Mouse (Mus musculus) ovary, adult 2 months (tissue): ENCODE results near the gene Gm7137. TPM values are rescaled to one million over a fixed set of nuclear protein-coding genes. Genes with fewer than 3 reads are reported as not detected.

Experiments
- polyA plus RNA-seq: library from polyadenylated mRNA; depleted of rRNA; stranded (reverse); fragments of >200 nt; gene quantifications from 2 replicates; pipeline ENCODE4 v1.2.3, GENCODE M21; 2012; rRNA removed

Gm7137 gene
- not detected in 2 replicates for polyA plus RNA-seq

DNA sequence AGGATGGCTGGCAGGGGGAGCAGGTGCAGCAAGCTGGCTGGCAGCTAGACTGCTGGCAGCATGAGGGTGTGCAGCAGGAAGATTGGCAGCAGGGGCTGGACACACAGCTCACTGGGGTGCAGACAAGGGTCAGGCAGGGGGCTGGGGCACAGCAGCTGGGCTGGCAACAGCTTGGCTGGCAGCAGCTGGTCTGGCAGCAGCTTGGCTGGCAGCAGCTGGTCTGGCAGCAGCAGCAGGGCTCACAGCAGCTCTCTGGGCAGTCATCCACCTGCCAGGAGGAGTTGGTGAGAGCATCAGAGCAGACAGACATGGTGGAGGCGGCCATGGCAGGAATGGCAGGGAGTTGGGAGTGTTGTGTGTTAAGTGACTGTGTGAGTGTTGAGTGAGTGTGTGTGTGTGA, at the start of gene Gm7137:
Gm7137 (minus strand) TSS at position 325 of the 400 bp plus-strand sequence.

DNA sequence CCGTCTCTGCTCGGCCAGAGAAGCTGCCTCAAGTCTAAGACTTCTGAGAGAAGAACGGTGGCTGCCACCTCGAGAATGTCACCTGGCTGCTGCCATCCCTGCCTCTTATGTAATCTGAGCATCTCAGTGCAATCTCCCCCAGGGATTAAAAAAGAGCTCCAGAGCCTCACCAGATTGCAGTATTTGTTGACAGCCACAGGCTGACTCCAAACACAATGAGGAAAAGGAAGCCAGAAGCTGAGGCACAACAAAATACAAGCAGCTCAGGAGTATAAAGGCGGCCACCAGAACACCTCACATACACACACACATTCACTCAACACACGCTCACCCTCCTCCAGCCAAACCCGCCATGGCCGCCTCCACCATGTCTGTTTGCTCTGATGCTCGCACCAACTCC, 47.6 kb upstream of the Gm7137 start, which contains the start of gene Krtap10-10:
Krtap10-10 (plus strand) TSS at position 301 of the 400 bp plus-strand sequence.

DNA sequence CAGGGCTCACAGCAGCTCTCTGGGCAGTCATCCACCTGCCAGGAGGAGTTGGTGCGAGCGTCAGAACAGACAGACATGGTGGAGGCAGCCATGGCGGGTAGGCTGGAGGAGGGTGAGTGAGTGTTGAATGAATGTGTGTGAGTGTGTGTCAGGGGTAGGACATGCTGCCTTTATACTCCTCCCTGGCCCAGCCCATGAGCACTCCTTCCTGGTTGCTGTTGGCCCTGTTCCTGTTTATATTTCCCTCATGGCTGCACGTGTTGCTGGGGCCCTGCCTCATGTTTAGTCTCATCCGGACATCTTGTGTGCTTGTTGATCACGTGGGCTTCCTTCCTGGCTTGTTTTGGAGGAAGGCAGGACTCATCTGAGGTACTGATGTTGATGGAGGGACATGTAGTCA, 39.0 kb upstream of the Gm7137 start, which contains the start of gene Krtap10-4:
Krtap10-4 (minus strand) TSS at position 145 of the 400 bp plus-strand sequence.

DNA sequence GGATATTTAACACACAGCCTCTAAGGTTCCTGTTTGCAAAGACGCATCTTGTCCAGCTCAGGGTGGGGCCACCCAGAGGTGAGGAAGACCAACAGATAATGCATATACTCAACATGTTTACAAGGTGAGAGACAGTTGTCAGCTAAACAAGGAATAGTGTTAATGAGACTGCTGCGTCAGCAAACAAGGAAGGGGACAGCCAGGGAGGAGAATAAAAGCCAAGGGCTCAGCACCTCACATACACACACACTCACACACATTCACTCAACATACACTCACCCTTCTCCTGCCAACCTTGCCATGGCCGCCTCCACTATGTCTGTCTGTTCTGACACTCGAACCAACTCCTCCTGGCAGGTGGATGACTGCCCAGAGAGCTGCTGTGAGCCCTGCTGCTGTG, 26.4 kb upstream of the Gm7137 start, which contains the start of gene Gm2696:
Gm2696 (plus strand) TSS at position 301 of the 400 bp plus-strand sequence.

DNA sequence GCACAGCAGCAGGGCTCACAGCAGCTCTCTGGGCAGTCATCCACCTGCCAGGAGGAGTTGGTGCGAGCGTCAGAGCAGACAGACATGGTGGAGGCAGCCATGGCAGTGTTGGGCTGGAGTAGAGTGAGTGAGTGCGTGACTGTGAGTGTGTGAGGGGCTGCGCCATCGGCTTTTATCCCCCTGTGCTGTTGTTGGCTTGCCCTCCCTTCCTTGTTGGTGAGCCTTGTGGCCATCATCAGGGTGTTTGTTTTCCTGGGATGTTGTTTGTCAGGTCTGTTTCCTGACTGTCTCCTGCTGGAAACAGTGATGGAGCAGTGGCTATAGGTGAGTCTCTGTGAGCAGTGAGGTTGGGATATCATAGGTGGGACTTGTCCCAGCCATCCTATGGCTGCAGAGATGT, 23.7 kb upstream of the Gm7137 start, which contains the start of gene Gm9507:
Gm9507 (minus strand) TSS at position 101 of the 400 bp plus-strand sequence.

DNA sequence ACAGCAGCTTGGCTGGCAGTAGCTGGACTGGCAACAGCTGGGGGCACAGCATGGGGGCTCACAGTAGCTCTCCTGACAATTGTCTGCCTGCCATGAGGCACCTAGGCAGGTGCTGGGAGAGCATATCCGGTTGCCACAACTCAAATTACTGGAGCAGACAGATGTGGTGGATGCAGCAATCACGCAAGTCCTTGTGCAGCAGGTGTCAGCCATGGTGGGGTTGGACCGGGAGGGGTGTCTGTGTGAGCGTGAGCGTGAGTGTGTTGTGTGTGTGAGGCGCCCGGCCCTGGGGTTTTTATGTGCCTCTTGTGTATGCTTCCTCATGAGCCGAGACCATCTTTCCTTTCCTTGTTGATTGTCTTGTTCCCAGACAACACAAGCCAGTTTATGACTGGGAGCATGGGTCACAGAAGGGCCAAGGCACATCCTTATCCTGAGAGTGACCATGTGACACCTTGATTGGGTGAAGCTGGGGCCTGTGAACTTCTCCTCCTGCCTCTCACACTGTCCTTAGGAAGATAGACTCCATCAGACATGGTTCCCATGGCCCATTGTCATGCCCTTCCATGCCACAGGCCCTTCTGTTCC, 11.0 kb upstream of the Gm7137 start, which contains the start of gene Gm19668:
Gm19668 (minus strand) TSS at position 213 of the 588 bp plus-strand sequence.

DNA sequence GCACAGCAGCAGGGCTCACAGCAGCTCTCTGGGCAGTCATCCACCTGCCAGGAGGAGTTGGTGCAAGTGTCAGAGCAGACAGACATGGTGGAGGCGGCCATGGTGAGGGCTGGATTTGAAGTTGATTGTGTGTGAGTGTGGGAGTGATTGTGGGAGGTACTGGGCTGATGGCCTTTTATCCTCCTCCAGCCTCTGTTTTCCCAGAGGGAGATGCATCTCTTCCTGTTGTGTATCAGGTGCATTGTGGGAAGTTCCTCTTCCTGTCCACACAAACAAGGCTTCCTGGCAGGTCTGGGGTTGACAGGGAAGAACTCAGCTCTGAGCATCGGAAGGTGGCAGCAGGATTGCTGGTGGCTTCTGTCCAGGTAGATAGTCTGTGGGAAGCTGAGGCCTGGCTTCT, 7.0 kb upstream of the Gm7137 start, which contains the start of gene Gm9639:
Gm9639 (minus strand) TSS at position 101 of the 400 bp plus-strand sequence.

DNA sequence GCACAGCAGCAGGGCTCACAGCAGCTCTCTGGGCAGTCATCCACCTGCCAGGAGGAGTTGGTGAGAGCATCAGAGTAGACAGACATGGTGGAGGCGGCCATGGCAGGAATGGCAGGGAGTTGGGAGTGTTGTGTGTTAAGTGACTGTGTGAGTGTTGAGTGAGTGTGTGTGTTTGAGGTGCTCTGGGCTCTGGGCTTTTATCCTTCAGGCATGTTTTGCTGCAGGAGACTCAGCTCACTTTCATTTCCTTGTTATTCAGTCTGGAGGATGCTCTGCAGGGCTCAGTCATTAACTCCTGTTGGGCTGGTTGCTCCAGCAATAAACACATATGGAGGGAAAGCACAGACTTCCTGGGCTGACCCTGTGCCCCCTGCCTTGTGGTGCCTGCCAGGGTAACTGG, 5.6 kb downstream of the Gm7137 start, which contains the start of gene Gm3250:
Gm3250 (minus strand) TSS at position 101 of the 400 bp plus-strand sequence.

DNA sequence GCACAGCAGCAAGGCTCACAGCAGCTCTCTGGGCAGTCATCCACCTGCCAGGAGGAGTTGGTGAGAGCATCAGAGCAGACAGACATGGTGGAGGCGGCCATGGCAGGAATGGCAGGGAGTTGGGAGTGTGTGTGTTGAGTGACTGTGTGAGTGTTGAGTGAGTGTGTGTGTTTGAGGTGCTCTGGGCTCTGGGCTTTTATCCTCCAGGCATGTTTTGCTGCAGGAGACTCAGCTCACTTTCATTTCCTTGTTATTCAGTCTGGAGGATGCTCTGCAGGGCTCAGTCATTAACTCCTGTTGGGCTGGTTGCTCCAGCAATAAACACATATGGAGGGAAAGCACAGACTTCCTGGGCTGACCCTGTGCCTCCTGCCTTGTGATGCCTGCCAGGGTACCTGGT, 11.2 kb downstream of the Gm7137 start, which contains the start of gene Gm7138:
Gm7138 (minus strand) TSS at position 101 of the 400 bp plus-strand sequence.

DNA sequence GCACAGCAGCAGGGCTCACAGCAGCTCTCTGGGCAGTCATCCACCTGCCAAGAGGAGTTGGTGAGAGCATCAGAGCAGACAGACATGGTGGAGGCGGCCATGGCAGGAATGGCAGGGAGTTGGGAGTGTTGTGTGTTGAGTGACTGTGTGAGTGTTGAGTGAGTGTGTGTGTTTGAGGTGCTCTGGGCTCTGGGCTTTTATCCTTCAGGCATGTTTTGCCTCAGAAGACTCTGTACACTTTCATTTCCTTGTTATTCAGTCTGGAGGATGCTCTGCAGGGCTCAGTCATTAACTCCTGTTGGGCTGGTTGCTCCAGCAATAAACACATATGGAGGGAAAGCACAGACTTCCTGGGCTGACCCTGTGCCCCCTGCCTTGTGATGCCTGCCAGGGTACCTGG, 16.8 kb downstream of the Gm7137 start, which contains the start of gene Gm3238:
Gm3238 (minus strand) TSS at position 101 of the 400 bp plus-strand sequence.

DNA sequence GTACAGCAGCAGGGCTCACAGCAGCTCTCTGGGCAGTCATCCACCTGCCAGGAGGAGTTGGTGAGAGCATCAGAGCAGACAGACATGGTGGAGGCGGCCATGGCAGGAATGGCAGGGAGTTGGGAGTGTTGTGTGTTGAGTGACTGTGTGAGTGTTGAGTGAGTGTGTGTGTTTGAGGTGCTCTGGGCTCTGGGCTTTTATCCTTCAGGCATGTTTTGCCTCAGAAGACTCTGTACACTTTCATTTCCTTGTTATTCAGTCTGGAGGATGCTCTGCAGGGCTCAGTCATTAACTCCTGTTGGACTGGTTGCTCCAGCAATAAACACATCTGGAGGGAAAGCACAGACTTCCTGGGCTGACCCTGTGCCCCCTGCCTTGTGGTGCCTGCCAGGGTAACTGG, 28.4 kb downstream of the Gm7137 start, which contains the start of gene Gm3233:
Gm3233 (minus strand) TSS at position 101 of the 400 bp plus-strand sequence.

DNA sequence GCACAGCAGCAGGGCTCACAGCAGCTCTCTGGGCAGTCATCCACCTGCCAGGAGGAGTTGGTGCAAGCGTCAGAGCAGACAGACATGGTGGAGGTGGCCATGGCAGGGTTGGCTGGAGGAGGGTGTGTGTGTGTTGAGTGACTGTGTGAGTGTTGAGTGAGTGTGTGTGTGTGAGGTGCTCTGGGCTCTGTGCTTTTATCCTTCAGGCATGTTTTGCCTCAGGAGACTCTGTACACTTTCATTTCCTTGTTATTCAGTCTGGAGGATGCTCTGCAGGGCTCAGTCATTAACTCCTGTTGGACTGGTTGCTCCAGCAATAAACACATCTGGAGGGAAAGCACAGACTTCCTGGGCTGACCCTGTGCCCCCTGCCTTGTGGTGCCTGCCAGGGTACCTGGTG, 36.7 kb downstream of the Gm7137 start, which contains the start of gene Gm9736:
Gm9736 (minus strand) TSS at position 101 of the 400 bp plus-strand sequence.

DNA sequence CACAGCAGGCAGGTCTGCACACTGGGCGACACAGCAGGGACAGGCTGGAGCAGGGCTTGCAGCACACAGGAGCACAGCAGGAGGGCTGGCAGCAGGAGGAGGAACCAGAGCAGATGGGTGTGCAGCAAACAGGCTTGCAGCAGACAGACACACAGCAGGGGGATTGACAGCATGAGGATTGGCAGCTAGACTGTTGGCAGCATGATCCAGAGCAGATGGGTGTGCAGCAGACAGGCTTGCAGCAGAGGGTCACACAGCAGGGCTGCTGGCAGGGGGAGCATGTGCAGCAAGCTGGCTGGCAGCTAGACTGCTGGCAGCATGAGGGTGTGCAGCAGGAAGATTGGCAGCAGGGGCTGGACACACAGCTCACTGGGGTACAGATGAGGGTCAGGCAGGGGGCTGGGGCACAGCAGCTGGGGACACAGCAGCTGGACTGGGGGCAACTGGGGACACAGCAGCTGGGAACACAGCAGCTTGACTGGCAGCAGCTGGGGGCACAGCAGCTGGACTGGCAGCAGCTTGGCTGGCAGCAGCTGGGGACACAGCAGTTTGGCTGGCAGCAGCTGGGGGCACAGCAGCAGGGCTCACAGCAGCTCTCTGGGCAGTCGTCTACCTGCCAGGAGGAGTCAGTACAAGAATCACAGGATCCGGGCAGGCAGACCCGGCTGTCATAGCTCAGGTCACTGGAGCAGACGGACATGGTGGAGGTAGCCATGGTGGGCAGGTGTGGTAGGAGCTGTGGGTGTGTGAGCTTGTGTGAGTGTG, 45.9 kb downstream of the Gm7137 start, which contains the start of gene Gm18596:
Gm18596 (minus strand) TSS at position 715 of the 765 bp plus-strand sequence.

Other genes starting within 250 kb of the Gm7137 start
- gene Pttg1ip, start 206.5 kb downstream of the Gm7137 start, polyA plus RNA-seq = 150 and 206 TPM in 2 replicates
- 416 and 428 TPM in 2 replicates for gene Sumo3, start 182.1 kb downstream of the Gm7137 start, polyA plus RNA-seq
- gene Gm49325, start 182.0 kb downstream of the Gm7137 start, polyA plus RNA-seq = not detected in 2 replicates
- 43.5 and 49.7 TPM in 2 replicates for gene Ube2g2, start 165.9 kb downstream of the Gm7137 start, polyA plus RNA-seq
- gene Tspear, start 101.6 kb downstream of the Gm7137 start, polyA plus RNA-seq = 1.2 and 1.3 TPM in 2 replicates
- not detected in 2 replicates for gene Gm19402, start 97.4 kb downstream of the Gm7137 start, polyA plus RNA-seq
- gene Gm9508, start 91.0 kb downstream of the Gm7137 start, polyA plus RNA-seq = not detected in 2 replicates
- gene Gm10272, start 81.6 kb downstream of the Gm7137 start, polyA plus RNA-seq = not detected in 2 replicates
- not detected in 2 replicates for gene Gm10024, start 76.7 kb downstream of the Gm7137 start, polyA plus RNA-seq
- gene Gm10142, start 72.4 kb downstream of the Gm7137 start, polyA plus RNA-seq = not detected in 2 replicates
- not detected in 2 replicates for gene Krtap12-1, start 67.6 kb downstream of the Gm7137 start, polyA plus RNA-seq
- gene Gm10100, start 61.7 kb downstream of the Gm7137 start, polyA plus RNA-seq = not detected in 2 replicates
- gene Gm18596, start 45.6 kb downstream of the Gm7137 start, polyA plus RNA-seq = not detected in 2 replicates
- gene Gm9736, start 36.8 kb downstream of the Gm7137 start, polyA plus RNA-seq = not detected in 2 replicates
- gene Gm3233, start 28.5 kb downstream of the Gm7137 start, polyA plus RNA-seq = not detected in 2 replicates
- gene Gm3238, start 16.9 kb downstream of the Gm7137 start, polyA plus RNA-seq = not detected in 2 replicates
- gene Gm7138, start 11.3 kb downstream of the Gm7137 start, polyA plus RNA-seq = not detected in 2 replicates
- gene Gm3250, start 5.7 kb downstream of the Gm7137 start, polyA plus RNA-seq = not detected in 2 replicates
- gene Gm9639, start 6.9 kb upstream of the Gm7137 start, polyA plus RNA-seq = not detected in 2 replicates
- gene Gm19668, start 10.9 kb upstream of the Gm7137 start, polyA plus RNA-seq = not detected in 2 replicates
- gene Gm9507, start 23.6 kb upstream of the Gm7137 start, polyA plus RNA-seq = not detected in 2 replicates
- gene Gm2696, start 26.5 kb upstream of the Gm7137 start, polyA plus RNA-seq = 0.33 TPM in 1 of 2 replicates, not detected in the other
- not detected in 2 replicates for gene Krtap10-4, start 38.9 kb upstream of the Gm7137 start, polyA plus RNA-seq
- not detected in 2 replicates for gene Krtap10-10, start 47.7 kb upstream of the Gm7137 start, polyA plus RNA-seq
- gene Gm36176, start 58.6 kb upstream of the Gm7137 start, polyA plus RNA-seq = not detected in 2 replicates
- gene Gm10318, start 64.7 kb upstream of the Gm7137 start, polyA plus RNA-seq = not detected in 2 replicates
- not detected in 2 replicates for gene Gm3285, start 73.8 kb upstream of the Gm7137 start, polyA plus RNA-seq
- 3.4 and 3.8 TPM in 2 replicates for gene Lrrc3, start 114.3 kb upstream of the Gm7137 start, polyA plus RNA-seq
- 1.5 and 1.6 TPM in 2 replicates for gene Trpm2, start 182.4 kb upstream of the Gm7137 start, polyA plus RNA-seq
- 104 and 111 TPM in 2 replicates for gene 1810043G02Rik, start 190.3 kb upstream of the Gm7137 start, polyA plus RNA-seq
- 168 and 197 TPM in 2 replicates for gene Pfkl, start 221.9 kb upstream of the Gm7137 start, polyA plus RNA-seq